Mouse (Mus musculus): ENCODE measurements around the gene Sbk1. TPM values are rescaled to one million over a fixed set of nuclear protein-coding genes. Genes with fewer than 3 reads are reported as not detected.
"Not testable (repeated sequence)": the region's sequence is repeated elsewhere in the genome, so short reads cannot be mapped to it uniquely, and the experiment has no call there.

Gene Sbk1
- polyA plus RNA-seq, 1 experiment from 2014 or later: 24.5 TPM

- Histone ChIP-seq H3K4me2 (no peak overlapping the region), H3K9ac (no peak overlapping the region), H3K27ac (ENCODE audit: poor library complexity, severe bottlenecking) (no peak overlapping the region), H3K4me3 (no peak overlapping the region), H3K27me3 (replicated peaks) (no peaks in the 10 kb centered on the region), H3K9me3 (replicated peaks) (no peaks in the 10 kb centered on the region), H3K36me3 (peaks cover 25% of the 10 kb centered on the region), H3K4me1 (replicated peaks) (peaks cover 31% of the 10 kb centered on the region)
- WGBS: 78% methylated on average over 8 of the region's 8 CpGs
- no peak for ATAC-seq (ENCODE audit: insufficient number of reproducible peaks, low FRiP score)
Observed at GRCm38 (mm10) chr7:126279774-126280482, 7.5 kb downstream of the Sbk1 start.

GRCm38 (mm10) chr7:126280696-126281095, 8.3 kb downstream of the Sbk1 start:
- H3K4me2 ChIP-seq: no peak overlapping the region
- 38% methylated on average over 6 of the region's 6 CpGs for WGBS
- no peak overlapping the region for H3K9ac ChIP-seq
- H3K4me3 ChIP-seq: no peak overlapping the region
- peaks cover 37% of the 10 kb centered on the region for H3K4me1 ChIP-seq (replicated peaks)
- peaks cover 20% of the 10 kb centered on the region for H3K36me3 ChIP-seq
- no peaks in the 10 kb centered on the region for H3K9me3 ChIP-seq (replicated peaks)
- 0 out of 2 replicates have a peak overlapping the region, but pooled peaks have one; percentile 33 for H3K27ac ChIP-seq (ENCODE audit: poor library complexity, severe bottlenecking)
- no peaks in the 10 kb centered on the region for H3K27me3 ChIP-seq (replicated peaks)
- ATAC-seq (ENCODE audit: insufficient number of reproducible peaks, low FRiP score): no peak

- ATAC-seq (ENCODE audit: insufficient number of reproducible peaks, low FRiP score): no peak
- no peak overlapping the region for H3K4me3 ChIP-seq
- 78% methylated on average over 16 of the region's 16 CpGs for WGBS
- H3K4me2 ChIP-seq: no peak overlapping the region
- H3K9ac ChIP-seq: no peak overlapping the region
- H3K9me3 ChIP-seq (replicated peaks): no peaks in the 10 kb centered on the region
- H3K36me3 ChIP-seq: peaks cover 9% of the 10 kb centered on the region
- H3K27ac ChIP-seq (ENCODE audit: poor library complexity, severe bottlenecking): no peak overlapping the region
- H3K27me3 ChIP-seq (replicated peaks): no peaks in the 10 kb centered on the region
- H3K4me1 ChIP-seq (replicated peaks): peaks cover 41% of the 10 kb centered on the region
Observed at GRCm38 (mm10) chr7:126281876-126282682, 9.7 kb downstream of the Sbk1 start.

GRCm38 (mm10) chr7:126282683-126282990, 10.2 kb downstream of the Sbk1 start:
- H3K9me3 ChIP-seq (replicated peaks); H3K36me3 ChIP-seq; H3K9ac ChIP-seq; H3K4me2 ChIP-seq; H3K27ac ChIP-seq (ENCODE audit: poor library complexity, severe bottlenecking); ATAC-seq (ENCODE audit: insufficient number of reproducible peaks, low FRiP score); H3K4me3 ChIP-seq; H3K27me3 ChIP-seq (replicated peaks): not testable (repeated sequence)
- 75% methylated on average over 8 of the region's 8 CpGs for WGBS
- H3K4me1 ChIP-seq (replicated peaks): peaks cover 43% of the 10 kb centered on the region

GRCm38 (mm10) chr7:126284021-126284420, 11.6 kb downstream of the Sbk1 start:
- Histone ChIP-seq H3K4me3 (no peak overlapping the region), H3K4me2 (no peak overlapping the region), H3K27me3 (replicated peaks) (no peaks in the 10 kb centered on the region), H3K36me3 (peaks cover 7% of the 10 kb centered on the region), H3K9ac (no peak overlapping the region), H3K4me1 (replicated peaks) (peaks cover 52% of the 10 kb centered on the region), H3K27ac (ENCODE audit: poor library complexity, severe bottlenecking) (no peak overlapping the region), H3K9me3 (replicated peaks) (no peaks in the 10 kb centered on the region)
- ATAC-seq (ENCODE audit: insufficient number of reproducible peaks, low FRiP score): no peak
- WGBS: 82% methylated on average over 5 of the region's 5 CpGs

- no peak overlapping the region for H3K4me3 ChIP-seq
- ATAC-seq (ENCODE audit: insufficient number of reproducible peaks, low FRiP score): no peak
- WGBS: 70% methylated on average over 4 of the region's 4 CpGs
Observed at GRCm38 (mm10) chr7:126284441-126284840, 12.0 kb downstream of the Sbk1 start.

GRCm38 (mm10) chr7:126284865-126285264, 12.4 kb downstream of the Sbk1 start:
- 0 out of 2 replicates have a peak, but pooled peaks cover 2% of the 10 kb centered on the region for H3K27me3 ChIP-seq (replicated peaks)
- no peak for ATAC-seq (ENCODE audit: insufficient number of reproducible peaks, low FRiP score)
- peaks cover 46% of the 10 kb centered on the region for H3K4me1 ChIP-seq (replicated peaks)
- WGBS: 32% methylated on average over 4 of the region's 4 CpGs
- no peak overlapping the region for H3K4me2 ChIP-seq
- peaks cover 4% of the 10 kb centered on the region for H3K36me3 ChIP-seq
- H3K4me3 ChIP-seq: no peak overlapping the region
- H3K9me3 ChIP-seq (replicated peaks): no peaks in the 10 kb centered on the region
- peak overlapping the region; percentile 45; the same call in 1 of the 2 replicates for H3K27ac ChIP-seq (ENCODE audit: poor library complexity, severe bottlenecking)
- no peak overlapping the region for H3K9ac ChIP-seq

More at GRCm38 (mm10) chr7:126284441-126284840, 12.0 kb downstream of the Sbk1 start:
- H3K4me2 ChIP-seq: no peak overlapping the region
- peaks cover 3% of the 10 kb centered on the region; the same call in 1 of the 2 replicates for H3K36me3 ChIP-seq
- peaks cover 50% of the 10 kb centered on the region for H3K4me1 ChIP-seq (replicated peaks)
- no peak overlapping the region for H3K9ac ChIP-seq
- H3K27me3 ChIP-seq (replicated peaks): no peaks in the 10 kb centered on the region
- H3K9me3 ChIP-seq (replicated peaks): no peaks in the 10 kb centered on the region
- H3K27ac ChIP-seq (ENCODE audit: poor library complexity, severe bottlenecking): no peak overlapping the region

GRCm38 (mm10) chr7:126285293-126286211, 13.1 kb downstream of the Sbk1 start:
- peak overlapping the region; percentile 45; the same call in 1 of the 2 replicates for H3K27ac ChIP-seq (ENCODE audit: poor library complexity, severe bottlenecking)
- no peak overlapping the region for H3K4me2 ChIP-seq
- H3K27me3 ChIP-seq (replicated peaks): 0 out of 2 replicates have a peak, but pooled peaks cover 4% of the 10 kb centered on the region
- 0 out of 2 replicates have a peak, but pooled peaks have one; percentile 7 for ATAC-seq (ENCODE audit: insufficient number of reproducible peaks, low FRiP score)
- peaks cover 39% of the 10 kb centered on the region for H3K4me1 ChIP-seq (replicated peaks)
- H3K36me3 ChIP-seq: peaks cover 9% of the 10 kb centered on the region
- H3K9me3 ChIP-seq (replicated peaks): no peaks in the 10 kb centered on the region
- H3K9ac ChIP-seq: no peak overlapping the region
- no peak overlapping the region for H3K4me3 ChIP-seq
- 66% methylated on average over 12 of the region's 12 CpGs for WGBS

GRCm38 (mm10) chr7:126286311-126286710, 13.9 kb downstream of the Sbk1 start:
- WGBS: 85% methylated on average over 2 of the region's 2 CpGs
- no peak for ATAC-seq (ENCODE audit: insufficient number of reproducible peaks, low FRiP score)
- Histone ChIP-seq H3K27me3 (replicated peaks) (peaks cover 10% of the 10 kb centered on the region), H3K4me1 (replicated peaks) (peaks cover 34% of the 10 kb centered on the region), H3K9ac (no peak overlapping the region), H3K4me2 (no peak overlapping the region), H3K9me3 (replicated peaks) (no peaks in the 10 kb centered on the region), H3K36me3 (peaks cover 14% of the 10 kb centered on the region), H3K4me3 (no peak overlapping the region), H3K27ac (ENCODE audit: poor library complexity, severe bottlenecking) (no peak overlapping the region)

- WGBS: 43% methylated on average over 10 of the region's 10 CpGs
- ATAC-seq (ENCODE audit: insufficient number of reproducible peaks, low FRiP score): no peak; the same call in 1 of the 2 replicates
Observed at GRCm38 (mm10) chr7:126287493-126288103, 15.2 kb downstream of the Sbk1 start.

More at GRCm38 (mm10) chr7:126287493-126288103, 15.2 kb downstream of the Sbk1 start:
- Histone ChIP-seq H3K4me2 (no peak overlapping the region), H3K36me3 (peaks cover 25% of the 10 kb centered on the region), H3K9ac (no peak overlapping the region), H3K4me3 (no peak overlapping the region), H3K27me3 (replicated peaks) (peaks cover 20% of the 10 kb centered on the region), H3K27ac (ENCODE audit: poor library complexity, severe bottlenecking) (no peak overlapping the region), H3K9me3 (replicated peaks) (no peaks in the 10 kb centered on the region), H3K4me1 (replicated peaks) (peaks cover 34% of the 10 kb centered on the region)
